Mouse (Mus musculus) heart, postnatal 0 days (tissue): ENCODE measurements around the gene Mia2. TPM values are rescaled to one million over a fixed set of nuclear protein-coding genes. Genes with fewer than 3 reads are reported as not detected.

Experiments used
- ATAC-seq: fragments of 200-750 bp; cut with Nextera tagmentation; 2 replicates; pipeline ENCODE4 v1.8.0; 2017; ENCODE audit warnings: low read depth, moderate number of reproducible peaks, moderate library complexity; ENCODE audit not compliant: insufficient read depth
- DNase-seq: peaks from one replicate; pipeline ENCODE4 v3.0.0-alpha.2; 2016; ENCODE audit warnings: low spot score
- H3K27ac ChIP-seq: fragments of 300-500 bp; sonication (generic); 2 replicates; pipeline ENCODE4 v1.5.1; 2014; ENCODE audit warnings: low read depth, mild to moderate bottlenecking
- H3K27me3 ChIP-seq: fragments of 300-500 bp; sonication (generic); 2 replicates; pipeline ENCODE4 v1.6.1; 2014; ENCODE audit warnings: low read length, mixed read lengths; ENCODE audit not compliant: control insufficient read depth, insufficient read depth
- H3K36me3 ChIP-seq: fragments of 300-500 bp; sonication (generic); replicated peaks from 2 replicates; pipeline ENCODE4 v1.6.1; 2014; ENCODE audit warnings: low read length, mixed read lengths; ENCODE audit not compliant: control insufficient read depth, insufficient read depth
- H3K4me1 ChIP-seq: fragments of 300-500 bp; sonication (generic); 2 replicates; pipeline ENCODE4 v1.6.1; 2014; ENCODE audit warnings: antibody characterized with exemption; ENCODE audit not compliant: control insufficient read depth, insufficient read depth
- H3K4me2 ChIP-seq: fragments of 300-500 bp; sonication (generic); 2 replicates; pipeline ENCODE4 v1.6.1; 2014; ENCODE audit warnings: low read depth, mild to moderate bottlenecking, low read length, moderate library complexity
- H3K4me3 ChIP-seq: fragments of 300-500 bp; sonication (generic); 2 replicates; pipeline ENCODE4 v1.5.1; 2014; ENCODE audit warnings: low read depth, low read length
- H3K9ac ChIP-seq: fragments of 300-500 bp; sonication (generic); replicated peaks from 2 replicates; pipeline ENCODE4 v1.6.1; 2014; ENCODE audit warnings: low read depth, low read length, mixed read lengths
- H3K9me3 ChIP-seq: fragments of 300-500 bp; sonication (generic); replicated peaks from 2 replicates; pipeline ENCODE4 v1.6.1; 2016; ENCODE audit warnings: low read length; ENCODE audit not compliant: control insufficient read depth
- CTCF ChIP-seq: IDR thresholded peaks from 2 replicates; pipeline ENCODE4 v1.5.1; 2016; ENCODE audit warnings: antibody characterized with exemption, control low read depth, low read depth
- EP300 ChIP-seq: IDR thresholded peaks from 2 replicates; pipeline ENCODE4 v1.6.1; 2016; ENCODE audit warnings: antibody characterized with exemption, low read depth
- WGBS: fragments of 180-500 bp; shearing (Covaris S2); extraction: QIAGEN DNeasy Blood & Tissue Kit; methylation state at CpG from one replicate; pipeline ENCODE4 v1.1.7; 2014; 5-methylcytosine and 5-hydroxymethylcytosine counted together
- polyA plus RNA-seq: library from polyadenylated mRNA; unstranded; fragments of >200 nt; fragmentation: Nextera tagmentation; extraction: Ambion mirVana; gene quantifications from 2 replicates; pipeline ENCODE4 v1.2.1, GENCODE M21; 2015
- total RNA-seq: library from RNA; depleted of rRNA; stranded (reverse); fragments of >200 nt; gene quantifications from 2 replicates; pipeline ENCODE4 v1.2.3, GENCODE M21; 2014; ENCODE audit warnings: low replicate concordance

Gene Mia2
- total and polyA plus RNA-seq, 2 experiments from 2014 or later, result 25.4 to 43.8 TPM

DNA sequence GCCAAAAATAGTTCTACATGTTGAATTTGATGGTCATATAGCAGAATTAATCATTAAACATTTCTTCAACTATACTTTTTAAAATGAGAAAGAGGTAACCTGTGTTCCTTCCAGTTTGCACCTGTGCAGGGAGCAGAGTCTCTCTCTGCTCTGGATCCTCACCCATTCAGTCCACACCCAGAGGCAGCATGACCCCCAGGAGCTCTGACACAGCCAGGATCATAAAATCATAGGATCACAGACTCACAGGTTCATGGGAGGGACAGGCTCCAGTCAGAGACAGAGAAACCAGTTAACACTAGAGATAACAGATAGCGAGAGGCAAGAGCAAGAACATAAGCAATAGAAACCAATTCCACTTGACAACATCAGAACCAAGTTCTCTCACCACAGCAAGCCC is 112.2 kb downstream of the Mia2 start:
- H3K27ac ChIP-seq, result no peak overlapping the region
- no peaks in the 10 kb centered on the region for H3K9me3 ChIP-seq
- ATAC-seq (no peak), DNase-seq (no peak)
- H3K4me1 ChIP-seq, result peaks cover 13% of the 10 kb centered on the region
- 47% methylated on average over 1 of the region's 1 CpGs for WGBS
- no peak overlapping the region for H3K9ac ChIP-seq
- no peak overlapping the region for H3K4me3 ChIP-seq
- H3K4me2 ChIP-seq, result no peak overlapping the region
- no peaks in the 10 kb centered on the region for H3K27me3 ChIP-seq
- TF ChIP-seq EP300 (no peak), CTCF (no peak)
- peaks cover 13% of the 10 kb centered on the region for H3K36me3 ChIP-seq

DNA sequence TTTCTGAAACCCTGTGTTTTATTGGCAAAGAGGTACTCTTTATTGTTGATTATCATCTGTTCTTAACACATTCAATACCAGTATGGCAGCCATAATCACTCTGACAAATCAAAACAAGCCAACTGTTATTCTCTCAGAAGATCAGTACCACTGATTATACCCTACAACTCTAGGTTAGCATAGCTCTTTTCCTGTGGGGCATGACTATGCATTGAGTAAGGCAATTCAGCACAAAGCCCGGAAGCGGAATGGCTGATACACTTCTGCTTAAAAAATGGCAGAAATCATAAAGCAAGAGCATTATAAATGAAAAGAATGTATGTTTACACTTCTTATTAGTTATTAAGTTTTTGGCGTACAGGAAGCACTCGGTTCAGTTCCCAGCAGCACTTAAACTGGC is 120.6 kb downstream of the Mia2 start:
- no peaks in the 10 kb centered on the region for H3K27me3 ChIP-seq
- no peak overlapping the region for H3K4me3 ChIP-seq
- no peak for ATAC-seq
- no peak overlapping the region for H3K9ac ChIP-seq
- no peak overlapping the region for H3K4me2 ChIP-seq
- DNase-seq, result no peak
- H3K4me1 ChIP-seq, result peaks cover 15% of the 10 kb centered on the region
- H3K27ac ChIP-seq, result no peak overlapping the region
- H3K9me3 ChIP-seq, result no peaks in the 10 kb centered on the region
- WGBS, result 90% methylated on average over 4 of the region's 4 CpGs
- TF ChIP-seq CTCF, result no peak
- TF ChIP-seq EP300, result no peak
- H3K36me3 ChIP-seq, result no peaks in the 10 kb centered on the region

DNA sequence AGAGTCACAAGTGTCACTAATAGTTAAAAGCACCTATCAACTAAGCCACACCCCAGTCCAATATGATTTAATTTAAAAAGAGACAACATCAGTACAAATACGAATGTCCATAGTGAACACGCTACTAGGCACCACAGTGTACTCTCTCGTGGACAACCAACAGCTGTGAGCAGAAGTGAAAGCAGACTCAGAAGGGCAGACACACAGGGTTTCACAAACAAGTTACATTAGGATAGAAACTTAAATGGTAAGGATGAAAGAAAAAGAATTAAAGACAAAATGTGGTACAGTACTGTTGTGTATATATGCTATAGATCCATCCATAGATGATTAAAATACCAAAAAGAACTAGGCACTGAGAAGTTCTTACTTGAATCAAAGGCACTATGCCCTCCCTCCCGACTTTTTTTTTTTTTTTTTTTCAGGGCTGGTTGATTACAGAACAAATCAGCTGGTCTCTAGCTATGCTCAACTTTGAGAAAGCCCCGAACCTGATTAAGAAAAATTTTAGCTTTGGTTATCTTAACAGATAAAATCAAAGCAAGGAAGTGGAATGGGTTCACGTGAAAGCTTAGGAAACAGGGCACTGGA is 121.2 kb downstream of the Mia2 start:
- ATAC-seq, result no peak

DNA sequence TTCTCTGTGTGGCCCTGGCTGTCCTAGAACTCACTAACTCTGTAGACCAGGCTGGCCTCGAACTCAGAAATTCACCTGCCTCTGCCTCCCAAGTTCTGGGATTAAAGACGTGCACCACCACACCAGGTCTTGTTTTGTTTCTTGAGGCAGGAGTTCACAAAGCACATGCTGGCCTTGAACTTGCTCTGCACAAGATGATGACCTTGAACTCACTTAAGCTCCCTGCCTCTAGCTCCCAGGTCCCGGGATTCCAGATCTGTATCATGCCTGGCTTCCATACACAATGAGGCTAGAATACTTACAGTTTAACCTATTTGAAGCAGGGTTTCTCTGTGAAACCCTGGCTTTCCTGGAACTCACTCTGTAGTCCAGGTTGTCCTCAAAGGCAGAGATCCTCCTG is 121.7 kb downstream of the Mia2 start:
- 0 out of 2 replicates have a peak overlapping the region, but pooled peaks have one; percentile 100 for H3K4me3 ChIP-seq
- no peaks in the 10 kb centered on the region for H3K27me3 ChIP-seq
- H3K27ac ChIP-seq, result no peak overlapping the region
- DNase-seq (no peak), ATAC-seq (no peak)
- H3K4me1 ChIP-seq, result peaks cover 15% of the 10 kb centered on the region
- H3K36me3 ChIP-seq, result no peaks in the 10 kb centered on the region
- no peak overlapping the region for H3K9ac ChIP-seq
- H3K4me2 ChIP-seq, result peak overlapping the region; percentile 98; the same call in 1 of the 2 replicates
- WGBS, result 71% methylated on average over 3 of the region's 3 CpGs
- TF ChIP-seq EP300 (no peak), CTCF (no peak)
- H3K9me3 ChIP-seq, result no peaks in the 10 kb centered on the region

More for the DNA sequence above, 121.2 kb downstream of the Mia2 start:
- Histone ChIP-seq H3K27ac (no peak overlapping the region), H3K4me1 (peaks cover 15% of the 10 kb centered on the region), H3K4me2 (no peak overlapping the region), H3K4me3 (no peak overlapping the region), H3K27me3 (no peaks in the 10 kb centered on the region), H3K36me3 (no peaks in the 10 kb centered on the region), H3K9me3 (no peaks in the 10 kb centered on the region), H3K9ac (no peak overlapping the region)
- WGBS, result 73% methylated on average over 6 of the region's 6 CpGs
- TF ChIP-seq CTCF (no peak), EP300 (no peak)
- no peak for DNase-seq

DNA sequence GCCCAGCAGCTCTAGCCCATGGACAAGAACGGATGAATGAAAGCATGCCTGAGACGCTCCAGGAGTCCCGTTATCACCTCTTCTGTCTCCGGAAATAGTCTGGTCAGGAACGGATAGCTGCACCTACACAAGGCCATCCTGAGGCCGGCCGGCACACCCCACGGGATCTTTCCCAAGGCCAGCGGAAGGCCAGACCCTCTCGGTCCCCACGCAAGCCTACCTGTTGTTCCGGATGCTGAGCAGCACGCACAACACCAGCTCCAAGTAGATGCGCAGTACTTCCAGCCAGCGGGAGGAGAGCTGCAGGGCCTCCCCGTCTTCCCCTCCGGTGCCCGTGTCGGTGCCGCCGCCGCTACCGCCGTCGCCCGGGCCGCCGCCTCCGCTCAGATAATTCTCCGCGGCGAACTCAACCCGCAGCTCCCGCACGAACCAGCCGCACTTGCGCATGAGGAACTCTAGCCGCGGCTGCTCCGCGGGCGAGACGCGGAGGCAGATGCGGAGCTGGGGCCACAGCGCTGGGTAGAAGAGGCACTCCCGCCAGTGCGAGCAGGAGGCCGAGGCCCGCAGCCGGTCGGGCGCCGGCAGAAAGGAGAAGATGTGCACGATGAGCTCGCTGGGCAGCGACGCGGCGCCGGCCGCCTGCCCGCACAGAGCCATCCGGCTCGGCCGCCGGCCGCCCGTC is 123.2 kb downstream of the Mia2 start:
- peak; percentile 32 for DNase-seq

More for the DNA sequence above, 123.2 kb downstream of the Mia2 start:
- Histone ChIP-seq H3K9me3 (no peaks in the 10 kb centered on the region), H3K4me1 (peaks cover 15% of the 10 kb centered on the region), H3K27ac (peak overlapping the region; percentile 96), H3K9ac (peak overlapping the region; percentile 94), H3K4me3 (peak overlapping the region; percentile 100), H3K27me3 (no peaks in the 10 kb centered on the region), H3K36me3 (no peaks in the 10 kb centered on the region), H3K4me2 (peak overlapping the region; percentile 98)
- peak; percentile 13 for ATAC-seq
- TF ChIP-seq CTCF (no peak), EP300 (no peak)
- WGBS, result under 1% methylated on average over 66 of the region's 69 CpGs
